ENCODE assay signal across 8 mouse cellular contexts in genomic region chr8:77518201-77519115, GRCm38 (mm10). TPM values are rescaled to one million over a fixed set of nuclear protein-coding genes. Genes with fewer than 3 reads are reported as not detected.
DNase-seq lines count a peak whose midpoint lies in the region; ATAC-seq and TF ChIP-seq lines count a peak whose summit lies in the region.

No protein-coding gene starts in this region.

- peaks cover 23% of the 10 kb centered on the region for H3K4me1 ChIP-seq in bone marrow macrophage, adult 2 months (ENCODE audit: control insufficient read depth, insufficient read depth, low read length)
- H3K4me1 ChIP-seq in heart, embryonic 16.5 days (ENCODE audit: control insufficient read depth, insufficient read depth, low read length): peaks cover 34% of the 10 kb centered on the region
- peaks cover 47% of the 10 kb centered on the region for H3K4me1 ChIP-seq in limb, embryonic 15.5 days
- peaks cover 19% of the 10 kb centered on the region; the same call in 1 of the 2 replicates for H3K4me1 ChIP-seq in stomach, embryonic 14.5 days (ENCODE audit: control insufficient read depth, insufficient read depth, low read length)

- WGBS in heart, embryonic 16.5 days: 4% methylated on average over 33 of the region's 33 CpGs
- 2% methylated on average over 33 of the region's 33 CpGs for WGBS in limb, embryonic 15.5 days
- 4% methylated on average over 33 of the region's 33 CpGs for WGBS in stomach, embryonic 14.5 days

- H3K36me3 ChIP-seq in heart, embryonic 16.5 days (ENCODE audit: control insufficient read depth, insufficient read depth): no peaks in the 10 kb centered on the region
- no peaks in the 10 kb centered on the region for H3K36me3 ChIP-seq in limb, embryonic 15.5 days
- no peaks in the 10 kb centered on the region for H3K36me3 ChIP-seq in stomach, embryonic 14.5 days (ENCODE audit: control insufficient read depth, insufficient read depth, low read length)

- peak overlapping the region; percentile 87 for H3K9ac ChIP-seq in heart, embryonic 16.5 days (ENCODE audit: low read length)
- H3K9ac ChIP-seq in limb, embryonic 15.5 days: peak overlapping the region; percentile 54
- peak overlapping the region; percentile 48 for H3K9ac ChIP-seq in stomach, embryonic 14.5 days (replicated peaks; ENCODE audit: low read depth, low read length)

- intact Hi-C loops in left cerebral cortex, postnatal 4 days (cut with DNase I): loop anchor here (5.0 kb wide), 1 partner anchor 96 kb away; no protein-coding TSS in a partner anchor

- no peaks in the 10 kb centered on the region for H3K9me3 ChIP-seq in heart, embryonic 16.5 days (replicated peaks; ENCODE audit: control insufficient read depth, low read length)
- no peaks in the 10 kb centered on the region for H3K9me3 ChIP-seq in limb, embryonic 15.5 days
- no peaks in the 10 kb centered on the region for H3K9me3 ChIP-seq in stomach, embryonic 14.5 days (ENCODE audit: control insufficient read depth, low read depth, low read length)

- H3K4me3 ChIP-seq in bone marrow macrophage, adult 2 months (ENCODE audit: insufficient read depth, low read length): peak overlapping the region; percentile 79
- H3K4me3 ChIP-seq in heart, embryonic 16.5 days (ENCODE audit: low read length): peak overlapping the region; percentile 72
- peak overlapping the region; percentile 79 for H3K4me3 ChIP-seq in limb, embryonic 15.5 days
- peak overlapping the region; percentile 65 for H3K4me3 ChIP-seq in stomach, embryonic 14.5 days (ENCODE audit: low read depth, low read length)

- no peak for TF ChIP-seq CTCF in bone marrow macrophage, adult 2 months (IDR thresholded peaks at IDR 0.05; ENCODE audit: low read depth, low read length)

- H3K27me3 ChIP-seq in heart, embryonic 16.5 days (ENCODE audit: control insufficient read depth, insufficient read depth, low read length): no peaks in the 10 kb centered on the region
- no peaks in the 10 kb centered on the region; the same call in 1 of the 2 replicates for H3K27me3 ChIP-seq in limb, embryonic 15.5 days
- H3K27me3 ChIP-seq in stomach, embryonic 14.5 days (ENCODE audit: control insufficient read depth, insufficient read depth, low read length): no peaks in the 10 kb centered on the region

- ATAC-seq in heart, embryonic 16.5 days (replicated peaks; ENCODE audit: extremely low read depth, insufficient read depth, low FRiP score): peak; percentile 19
- ATAC-seq in limb, embryonic 15.5 days (ENCODE audit: insufficient number of reproducible peaks, low FRiP score, low TSS enrichment, low read depth): no peak
- peak; percentile 35 for ATAC-seq in stomach, embryonic 14.5 days (ENCODE audit: insufficient number of reproducible peaks, insufficient read depth, low FRiP score, low read depth)
- ATAC-seq in monocyte, adult 5-6 weeks (replicated peaks; ENCODE audit: insufficient number of reproducible peaks, low FRiP score, low TSS enrichment, poor library complexity, severe bottlenecking): no peak

- peak; percentile 32 for DNase-seq in left cerebral cortex, adult 11 months (ENCODE audit: low spot score)
- DNase-seq in left cerebral cortex, postnatal 4 days: no peak
- no peak for DNase-seq in adrenal gland, postnatal 14 days

- peak overlapping the region; percentile 77 for H3K4me2 ChIP-seq in heart, embryonic 16.5 days (ENCODE audit: low read depth, low read length)
- peak overlapping the region; percentile 75 for H3K4me2 ChIP-seq in limb, embryonic 15.5 days
- H3K4me2 ChIP-seq in stomach, embryonic 14.5 days (replicated peaks; ENCODE audit: low read depth, low read length): peak overlapping the region; percentile 76

- H3K27ac ChIP-seq in bone marrow macrophage, adult 2 months (ENCODE audit: insufficient read depth, low read depth, low read length): peak overlapping the region; percentile 65
- H3K27ac ChIP-seq in heart, embryonic 16.5 days (ENCODE audit: low read length): peak overlapping the region; percentile 84
- H3K27ac ChIP-seq in limb, embryonic 15.5 days: peak overlapping the region; percentile 92
- H3K27ac ChIP-seq in stomach, embryonic 14.5 days (ENCODE audit: low read length): peak overlapping the region; percentile 71

- TF ChIP-seq POLR2A in bone marrow macrophage, adult 2 months (IDR thresholded peaks at IDR 0.05; ENCODE audit: borderline replicate concordance, low read depth, low read length): no peak

RNA-seq across cellular contexts. Expression of gene Arhgap10, which starts 0.7 kb away (rescaled TPM):
- total RNA-seq in left cerebral cortex, postnatal 4 days (2021): 1 to 10 TPM; 6.5 to 6.6 TPM
- 34.9 and 39.0 TPM in 2 replicates for polyA plus RNA-seq in bone marrow macrophage, adult 2 months (2012; ENCODE audit: insufficient read depth, insufficient read length, missing spikeins)
- polyA plus RNA-seq in heart, embryonic 16.5 days (2015; fragmentation: Nextera tagmentation; extraction: Ambion mirVana): 29.7 and 33.9 TPM in 2 replicates
- 28.1 and 33.8 TPM in 2 replicates for polyA plus RNA-seq in limb, embryonic 15.5 days (2015; fragmentation: Nextera tagmentation; extraction: Ambion mirVana)
- polyA plus RNA-seq in stomach, embryonic 14.5 days (2014; fragmentation: Nextera tagmentation; extraction: Ambion mirVana): 34.6 and 38.2 TPM in 2 replicates
- 20.6 and 22.9 TPM in 2 replicates for total RNA-seq in adrenal gland, postnatal 14 days (2021)
- 6.9 to 51.9 TPM (median 11.5 TPM) in 3 replicates for total RNA-seq in monocyte, adult 5-6 weeks (2017)

RNA-seq across cellular contexts. Expression of gene Prmt9, which starts 30.7 kb away (rescaled TPM):
- 10 to 100 TPM; 28.0 to 29.4 TPM for total RNA-seq in left cerebral cortex, postnatal 4 days (2021)
- 14.3 and 15.3 TPM in 2 replicates for polyA plus RNA-seq in bone marrow macrophage, adult 2 months (2012; ENCODE audit: insufficient read depth, insufficient read length, missing spikeins)
- polyA plus RNA-seq in heart, embryonic 16.5 days (2015; fragmentation: Nextera tagmentation; extraction: Ambion mirVana): 15.3 and 15.7 TPM in 2 replicates
- polyA plus RNA-seq in limb, embryonic 15.5 days (2015; fragmentation: Nextera tagmentation; extraction: Ambion mirVana): 16.7 and 17.7 TPM in 2 replicates
- 21.4 and 21.7 TPM in 2 replicates for polyA plus RNA-seq in stomach, embryonic 14.5 days (2014; fragmentation: Nextera tagmentation; extraction: Ambion mirVana)
- total RNA-seq in adrenal gland, postnatal 14 days (2021): 18.0 and 19.1 TPM in 2 replicates
- 33.1 to 41.1 TPM (median 33.2 TPM) in 3 replicates for total RNA-seq in monocyte, adult 5-6 weeks (2017)

Comparison
In these comparisons a context has a peak if more than half of its experiments do, and no peak if none do; other contexts are left out.
1. ATAC-seq: peak in heart, embryonic 16.5 days (single experiment) and stomach, embryonic 14.5 days (single experiment); none in limb, embryonic 15.5 days (single experiment) and monocyte, adult 5-6 weeks (single experiment).
2. Peak in every context shown above with its lines, with median percentiles within 50 percentile points of each other: H3K27ac ChIP-seq, H3K4me3 ChIP-seq, H3K4me2 ChIP-seq and H3K9ac ChIP-seq.